7 mouse cellular contexts compared by ENCODE assay signal in the genomic region with DNA sequence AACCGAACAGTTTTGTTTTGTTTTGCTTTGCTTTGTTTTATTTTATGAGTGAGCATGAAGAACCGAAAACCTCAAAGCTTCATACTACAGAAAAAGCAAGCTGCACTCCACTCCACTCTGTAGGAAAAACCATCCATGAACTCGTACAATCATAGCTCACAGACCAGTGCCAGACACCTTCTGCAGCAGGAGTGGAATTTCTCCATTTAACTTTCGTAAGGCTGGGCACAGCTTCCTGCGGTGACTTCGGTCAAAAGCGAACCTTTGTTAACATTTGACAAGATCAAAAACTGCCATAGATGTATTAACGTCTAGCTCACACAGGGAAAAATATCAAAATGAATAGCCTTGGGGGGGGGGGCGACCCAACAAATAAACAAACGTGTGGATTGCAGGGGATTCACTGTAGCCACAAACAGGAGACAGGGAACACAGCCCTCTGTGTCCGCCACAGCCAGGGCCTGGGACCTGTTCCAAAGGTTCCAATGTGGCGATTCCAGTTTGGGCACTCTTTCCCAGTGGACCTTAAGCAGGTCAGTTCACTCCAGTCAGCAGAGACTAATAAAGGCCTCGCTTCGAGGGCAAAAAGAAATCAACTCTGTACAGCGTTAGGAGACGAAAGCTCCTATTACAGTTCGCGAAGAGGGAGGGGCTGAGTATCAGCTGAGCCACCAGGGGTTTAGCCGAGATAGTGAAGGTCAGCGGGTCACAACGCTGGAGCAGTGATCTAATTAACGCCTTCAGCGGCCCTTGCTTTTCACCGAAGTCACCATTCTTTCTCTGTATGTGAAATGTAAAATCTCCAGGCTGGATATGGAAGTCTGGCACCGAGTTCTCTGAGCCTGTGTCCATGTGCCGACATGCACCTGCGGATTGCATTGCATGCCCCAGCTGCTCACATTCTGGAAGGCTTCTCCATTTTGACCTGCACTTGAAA.
DNase-seq lines count a peak whose midpoint lies in the region; ATAC-seq lines count a peak whose summit lies in the region.

No protein-coding gene starts in this region.

- peaks cover 8% of the 10 kb centered on the region for H3K4me1 ChIP-seq in brown adipose tissue, adult 24 weeks (ENCODE audit: control insufficient read depth, insufficient read depth, insufficient read length, low read length)
- H3K4me1 ChIP-seq in heart, embryonic 11.5 days (ENCODE audit: control insufficient read depth, insufficient read depth, low read length): peaks cover 16% of the 10 kb centered on the region
- peaks cover 14% of the 10 kb centered on the region for H3K4me1 ChIP-seq in neural tube, embryonic 15.5 days

- H3K9ac ChIP-seq in heart, embryonic 11.5 days (ENCODE audit: low read depth, low read length): 0 out of 2 replicates have a peak overlapping the region, but pooled peaks have one; percentile 40
- H3K9ac ChIP-seq in neural tube, embryonic 15.5 days (replicated peaks): no peak overlapping the region

- peak; percentile 79 for ATAC-seq in heart, embryonic 11.5 days (replicated peaks; ENCODE audit: insufficient number of reproducible peaks, low FRiP score, low TSS enrichment)
- ATAC-seq in neural tube, embryonic 15.5 days (ENCODE audit: low FRiP score): peak; percentile 53; the same call in 1 of the 2 replicates

- no peak overlapping the region; the same call in 1 of the 2 replicates for H3K4me3 ChIP-seq in brown adipose tissue, adult 24 weeks (ENCODE audit: insufficient read depth, low read depth, low read length)
- peak overlapping the region; percentile 21 for H3K4me3 ChIP-seq in heart, embryonic 11.5 days (ENCODE audit: low read depth, low read length)
- no peak overlapping the region for H3K4me3 ChIP-seq in neural tube, embryonic 15.5 days (replicated peaks)

- H3K4me2 ChIP-seq in heart, embryonic 11.5 days: peak overlapping the region; percentile 64
- peak overlapping the region; percentile 39 for H3K4me2 ChIP-seq in neural tube, embryonic 15.5 days

- 9% methylated on average over 27 of the region's 27 CpGs for WGBS in heart, embryonic 11.5 days (ENCODE audit: insufficient replicate concordance)
- 22% methylated on average over 27 of the region's 27 CpGs for WGBS in neural tube, embryonic 15.5 days

- no peaks in the 10 kb centered on the region for H3K9me3 ChIP-seq in heart, embryonic 11.5 days (replicated peaks; ENCODE audit: control insufficient read depth, low read length)
- 0 out of 2 replicates have a peak, but pooled peaks cover 3% of the 10 kb centered on the region for H3K9me3 ChIP-seq in neural tube, embryonic 15.5 days (replicated peaks)

- no peaks in the 10 kb centered on the region for H3K36me3 ChIP-seq in heart, embryonic 11.5 days (ENCODE audit: control insufficient read depth, insufficient read depth, low read length)
- no peaks in the 10 kb centered on the region for H3K36me3 ChIP-seq in neural tube, embryonic 15.5 days

- peak overlapping the region; percentile 39 for H3K27ac ChIP-seq in brown adipose tissue, adult 24 weeks (replicated peaks; ENCODE audit: low read depth, low read length)
- peak overlapping the region; percentile 83 for H3K27ac ChIP-seq in heart, embryonic 11.5 days (ENCODE audit: low read depth, low read length)
- H3K27ac ChIP-seq in neural tube, embryonic 15.5 days (replicated peaks): no peak overlapping the region; the same call in 1 of the 2 replicates

- no peaks in the 10 kb centered on the region for H3K27me3 ChIP-seq in heart, embryonic 11.5 days (ENCODE audit: control insufficient read depth, insufficient read depth, low read length)
- no peaks in the 10 kb centered on the region; the same call in 1 of the 2 replicates for H3K27me3 ChIP-seq in neural tube, embryonic 15.5 days (replicated peaks)

- peak; percentile 4 for DNase-seq in embryo, embryonic 11.5 days (ENCODE audit: low read depth, low spot score)
- DNase-seq in kidney, adult 9 months: peak; percentile 80
- peak; percentile 75 to 84 for DNase-seq in lung, adult 18-20 months
- no peak for DNase-seq in thymus, adult 18-20 months

Comparison
In these comparisons a context has a peak if more than half of its experiments do, and no peak if none do; other contexts are left out.
1. DNase-seq: peak in embryo, embryonic 11.5 days (single experiment), kidney, adult 9 months (single experiment) and lung, adult 18-20 months (2 of 2); none in thymus, adult 18-20 months (0 of 2).